Mouse (Mus musculus): ENCODE data around the gene Fam53a. TPM values are rescaled to one million over a fixed set of nuclear protein-coding genes. Genes with fewer than 3 reads are reported as not detected.
A peak's percentile ranks its signal among the peaks of the same experiment; 100 is the strongest.

Gene Fam53a
- 56.6 and 59.5 TPM in 2 replicates for polyA plus RNA-seq (2014; fragmentation: Nextera tagmentation; extraction: Ambion mirVana)

DNA sequence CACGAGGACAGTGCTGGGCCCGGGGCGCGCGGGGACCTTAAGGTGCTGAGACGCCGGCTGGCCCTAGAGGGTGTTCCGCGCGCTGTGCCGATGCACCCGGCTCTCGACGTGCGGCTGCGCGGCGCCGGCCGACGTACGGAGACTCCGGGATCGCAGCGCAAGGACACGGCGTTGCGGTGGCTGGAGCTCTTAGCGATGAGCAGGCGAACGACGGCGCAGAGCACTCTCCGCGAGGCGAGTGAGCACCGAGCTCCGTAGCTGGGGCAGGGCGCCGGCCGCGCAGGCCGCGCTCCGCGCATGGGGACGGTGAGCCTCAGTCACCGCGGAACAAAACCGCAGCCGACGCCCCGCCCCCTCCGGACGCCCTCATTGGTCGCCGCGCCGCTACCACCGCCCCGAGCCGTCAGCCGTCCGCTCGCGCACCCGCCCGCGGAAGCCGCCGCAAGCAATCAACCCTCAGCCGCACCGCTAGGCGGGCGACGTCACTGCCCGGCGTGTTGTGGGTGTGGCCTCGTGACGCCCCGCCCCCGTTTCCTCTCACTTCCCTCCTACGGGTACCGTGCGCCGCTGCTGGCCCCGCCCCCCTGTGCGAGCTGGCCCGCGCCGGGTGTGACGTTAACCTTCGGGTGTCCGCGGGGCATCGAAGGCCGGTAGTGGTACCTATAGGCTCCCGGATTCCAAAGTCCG, at the start of gene Fam53a, which contains the start of gene Gm9903:
Gene Fam53a, minus strand, starts transcription at position 335 of the 687 bp plus-strand sequence.
Gene Gm9903, plus strand, starts transcription at position 625 of the 687 bp plus-strand sequence.
- peak; percentile 94 for ATAC-seq (replicated peaks; ENCODE audit: insufficient number of reproducible peaks, low FRiP score, low TSS enrichment)
- peaks cover 14% of the 10 kb centered on the region for H3K4me1 ChIP-seq (ENCODE audit: control insufficient read depth, insufficient read depth, low read length)
- H3K9ac ChIP-seq (ENCODE audit: low read depth, low read length), result peak within 1 kb of the TSS; percentile 88
- peak within 1 kb of the TSS; percentile 89 for H3K4me3 ChIP-seq (ENCODE audit: low read depth, low read length)
- peak within 1 kb of the TSS; percentile 92 for H3K27ac ChIP-seq (ENCODE audit: low read depth, low read length)
- peak within 1 kb of the TSS; percentile 63 for H3K4me2 ChIP-seq
- H3K27me3 ChIP-seq (ENCODE audit: control insufficient read depth, insufficient read depth, low read length), result no peaks in the 10 kb centered on the region
- no peaks in the 10 kb centered on the region for H3K36me3 ChIP-seq (ENCODE audit: control insufficient read depth, insufficient read depth, low read length)
- WGBS (ENCODE audit: insufficient replicate concordance), result under 1% methylated on average over 86 of the region's 99 CpGs
- H3K9me3 ChIP-seq (replicated peaks; ENCODE audit: control insufficient read depth, low read length), result no peaks in the 10 kb centered on the region

DNA sequence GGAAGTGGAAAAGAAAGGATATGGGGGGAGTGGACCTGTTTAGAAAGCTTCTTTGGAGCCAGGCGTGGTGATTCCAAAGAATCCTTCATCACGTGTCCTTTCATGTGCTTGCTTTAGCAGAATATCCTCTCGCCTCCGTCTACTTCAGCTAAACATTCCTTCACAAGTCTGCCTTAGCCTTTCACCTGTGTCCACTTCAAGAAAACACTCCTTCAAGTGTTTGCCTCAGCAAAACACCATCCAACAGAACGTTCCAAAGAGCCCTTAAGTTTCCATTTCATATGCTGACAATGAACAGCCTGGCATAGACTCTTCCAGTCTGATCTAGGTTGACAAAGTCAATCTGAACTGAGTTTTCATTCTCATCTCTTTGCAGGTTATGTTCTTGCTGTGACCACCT, 48.8 kb upstream of the Fam53a start:
- 81% methylated on average over 5 of the region's 5 CpGs for WGBS (ENCODE audit: insufficient replicate concordance)
- peaks cover under 1% of the 10 kb centered on the region for H3K36me3 ChIP-seq (ENCODE audit: control insufficient read depth, insufficient read depth, low read length)
- H3K27ac ChIP-seq (ENCODE audit: low read depth, low read length), result no peak overlapping the region
- H3K9ac ChIP-seq (ENCODE audit: low read depth, low read length), result no peak overlapping the region
- H3K4me3 ChIP-seq (ENCODE audit: low read depth, low read length), result no peak overlapping the region
- H3K4me1 ChIP-seq (ENCODE audit: control insufficient read depth, insufficient read depth, low read length), result 0 out of 2 replicates have a peak, but pooled peaks cover 13% of the 10 kb centered on the region
- H3K9me3 ChIP-seq (replicated peaks; ENCODE audit: control insufficient read depth, low read length), result no peaks in the 10 kb centered on the region
- no peak for ATAC-seq (replicated peaks; ENCODE audit: insufficient number of reproducible peaks, low FRiP score, low TSS enrichment)
- H3K4me2 ChIP-seq, result no peak overlapping the region
- H3K27me3 ChIP-seq (ENCODE audit: control insufficient read depth, insufficient read depth, low read length), result no peaks in the 10 kb centered on the region

GRCm38 (mm10) chr5:33675964-33676363, 46.5 kb upstream of the Fam53a start:
- 0 out of 2 replicates have a peak, but pooled peaks cover 5% of the 10 kb centered on the region for H3K4me1 ChIP-seq (ENCODE audit: control insufficient read depth, insufficient read depth, low read length)
- peaks cover 5% of the 10 kb centered on the region for H3K36me3 ChIP-seq (ENCODE audit: control insufficient read depth, insufficient read depth, low read length)
- H3K4me3 ChIP-seq (ENCODE audit: low read depth, low read length), result no peak overlapping the region
- no peak overlapping the region for H3K9ac ChIP-seq (ENCODE audit: low read depth, low read length)
- H3K27me3 ChIP-seq (ENCODE audit: control insufficient read depth, insufficient read depth, low read length), result no peaks in the 10 kb centered on the region
- ATAC-seq (replicated peaks; ENCODE audit: insufficient number of reproducible peaks, low FRiP score, low TSS enrichment), result no peak
- H3K27ac ChIP-seq (ENCODE audit: low read depth, low read length), result no peak overlapping the region
- WGBS (ENCODE audit: insufficient replicate concordance), result 3% methylated on average over 1 of the region's 1 CpGs
- H3K9me3 ChIP-seq (replicated peaks; ENCODE audit: control insufficient read depth, low read length), result no peaks in the 10 kb centered on the region
- no peak overlapping the region for H3K4me2 ChIP-seq

- no peak for ATAC-seq (replicated peaks; ENCODE audit: insufficient number of reproducible peaks, low FRiP score, low TSS enrichment)
- H3K27ac ChIP-seq (ENCODE audit: low read depth, low read length), result no peak overlapping the region
- H3K27me3 ChIP-seq (ENCODE audit: control insufficient read depth, insufficient read depth, low read length), result no peaks in the 10 kb centered on the region
- peak overlapping the region; percentile 8; the same call in 1 of the 2 replicates for H3K9ac ChIP-seq (ENCODE audit: low read depth, low read length)
- H3K4me2 ChIP-seq, result no peak overlapping the region
- 0 out of 2 replicates have a peak, but pooled peaks cover 4% of the 10 kb centered on the region for H3K4me1 ChIP-seq (ENCODE audit: control insufficient read depth, insufficient read depth, low read length)
- WGBS (ENCODE audit: insufficient replicate concordance), result 74% methylated on average over 3 of the region's 3 CpGs
- no peak overlapping the region for H3K4me3 ChIP-seq (ENCODE audit: low read depth, low read length)
- H3K9me3 ChIP-seq (replicated peaks; ENCODE audit: control insufficient read depth, low read length), result no peaks in the 10 kb centered on the region
- peaks cover 13% of the 10 kb centered on the region for H3K36me3 ChIP-seq (ENCODE audit: control insufficient read depth, insufficient read depth, low read length)
Measured at GRCm38 (mm10) chr5:33674439-33674838, 45.0 kb upstream of the Fam53a start.

DNA sequence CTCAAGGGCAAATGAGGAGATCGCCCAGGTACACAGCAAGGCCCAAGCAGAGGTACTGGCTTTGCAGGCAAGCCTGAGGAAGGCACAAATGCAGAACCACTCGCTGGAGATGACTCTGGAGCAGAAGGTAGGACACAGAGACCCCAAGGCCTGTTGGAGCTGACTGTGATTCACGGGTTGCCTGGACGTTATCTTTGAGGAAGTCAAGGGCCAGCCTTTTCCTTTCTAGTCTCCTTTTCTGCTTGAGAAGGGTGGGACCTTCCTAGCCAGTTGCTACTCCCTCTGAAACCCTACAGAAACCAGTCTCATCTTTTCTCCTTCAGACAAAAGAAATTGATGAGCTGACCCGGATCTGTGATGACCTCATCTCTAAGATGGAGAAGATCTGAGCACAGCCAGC, 42.2 kb upstream of the Fam53a start:
- 54% methylated on average over 5 of the region's 5 CpGs for WGBS (ENCODE audit: insufficient replicate concordance)
- H3K27me3 ChIP-seq (ENCODE audit: control insufficient read depth, insufficient read depth, low read length), result no peaks in the 10 kb centered on the region
- H3K4me2 ChIP-seq, result no peak overlapping the region
- ATAC-seq (replicated peaks; ENCODE audit: insufficient number of reproducible peaks, low FRiP score, low TSS enrichment), result no peak
- no peak overlapping the region for H3K27ac ChIP-seq (ENCODE audit: low read depth, low read length)
- H3K4me1 ChIP-seq (ENCODE audit: control insufficient read depth, insufficient read depth, low read length), result 0 out of 2 replicates have a peak, but pooled peaks cover 4% of the 10 kb centered on the region
- H3K36me3 ChIP-seq (ENCODE audit: control insufficient read depth, insufficient read depth, low read length), result peaks cover 27% of the 10 kb centered on the region
- no peak overlapping the region for H3K4me3 ChIP-seq (ENCODE audit: low read depth, low read length)
- H3K9ac ChIP-seq (ENCODE audit: low read depth, low read length), result no peak overlapping the region
- H3K9me3 ChIP-seq (replicated peaks; ENCODE audit: control insufficient read depth, low read length), result no peaks in the 10 kb centered on the region

DNA sequence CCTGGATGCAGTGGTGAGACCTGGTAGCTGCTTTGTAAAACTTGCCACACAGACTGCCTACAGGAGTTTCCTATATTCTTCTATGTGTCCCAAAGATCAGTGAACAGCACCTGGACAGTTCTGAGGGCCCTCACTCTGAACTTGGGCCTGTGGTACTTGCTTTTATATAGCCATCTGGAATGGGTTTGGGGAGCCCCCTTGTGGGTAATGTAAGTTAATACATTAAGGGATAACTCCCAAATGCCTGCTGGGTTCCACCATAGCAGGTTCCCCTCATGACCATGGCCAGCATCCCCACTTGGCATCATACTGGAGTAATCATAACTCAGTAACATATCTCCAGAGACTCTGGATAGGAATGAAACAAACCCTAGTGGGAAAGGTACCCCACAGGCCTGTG, 38.8 kb upstream of the Fam53a start:
- no peak for ATAC-seq (replicated peaks; ENCODE audit: insufficient number of reproducible peaks, low FRiP score, low TSS enrichment)
- Histone ChIP-seq H3K9me3 (replicated peaks; ENCODE audit: control insufficient read depth, low read length) (no peaks in the 10 kb centered on the region), H3K27ac (ENCODE audit: low read depth, low read length) (no peak overlapping the region), H3K36me3 (ENCODE audit: control insufficient read depth, insufficient read depth, low read length) (peaks cover 30% of the 10 kb centered on the region), H3K4me1 (ENCODE audit: control insufficient read depth, insufficient read depth, low read length) (no peaks in the 10 kb centered on the region), H3K27me3 (ENCODE audit: control insufficient read depth, insufficient read depth, low read length) (no peaks in the 10 kb centered on the region), H3K4me2 (no peak overlapping the region), H3K4me3 (ENCODE audit: low read depth, low read length) (no peak overlapping the region), H3K9ac (ENCODE audit: low read depth, low read length) (no peak overlapping the region)

GRCm38 (mm10) chr5:33658664-33659050, 29.2 kb upstream of the Fam53a start:
- H3K4me3 ChIP-seq (ENCODE audit: low read depth, low read length), result peak overlapping the region; percentile 54
- WGBS (ENCODE audit: insufficient replicate concordance), result under 1% methylated on average over 26 of the region's 26 CpGs
- H3K27me3 ChIP-seq (ENCODE audit: control insufficient read depth, insufficient read depth, low read length), result no peaks in the 10 kb centered on the region
- peaks cover 18% of the 10 kb centered on the region for H3K4me1 ChIP-seq (ENCODE audit: control insufficient read depth, insufficient read depth, low read length)
- H3K36me3 ChIP-seq (ENCODE audit: control insufficient read depth, insufficient read depth, low read length), result peaks cover 15% of the 10 kb centered on the region
- peak overlapping the region; percentile 75 for H3K9ac ChIP-seq (ENCODE audit: low read depth, low read length)
- peak overlapping the region; percentile 67 for H3K4me2 ChIP-seq
- ATAC-seq (replicated peaks; ENCODE audit: insufficient number of reproducible peaks, low FRiP score, low TSS enrichment), result no peak; the same call in 1 of the 2 replicates
- no peaks in the 10 kb centered on the region for H3K9me3 ChIP-seq (replicated peaks; ENCODE audit: control insufficient read depth, low read length)
- H3K27ac ChIP-seq (ENCODE audit: low read depth, low read length), result peak overlapping the region; percentile 95

GRCm38 (mm10) chr5:33657787-33658663, 28.6 kb upstream of the Fam53a start, which contains the start of the genes Tacc3 and Tmem129:
Gene Tacc3 (plus strand): TSS chr5:33658128.
Gene Tmem129 (minus strand): TSS chr5:33658416.
- no peaks in the 10 kb centered on the region for H3K9me3 ChIP-seq (replicated peaks; ENCODE audit: control insufficient read depth, low read length)
- H3K9ac ChIP-seq (ENCODE audit: low read depth, low read length), result peak within 1 kb of the TSS; percentile 82
- WGBS (ENCODE audit: insufficient replicate concordance), result under 1% methylated on average over 60 of the region's 60 CpGs
- ATAC-seq (replicated peaks; ENCODE audit: insufficient number of reproducible peaks, low FRiP score, low TSS enrichment), result peak; percentile 96
- H3K27me3 ChIP-seq (ENCODE audit: control insufficient read depth, insufficient read depth, low read length), result no peaks in the 10 kb centered on the region
- peak within 1 kb of the TSS; percentile 67 for H3K4me2 ChIP-seq
- H3K36me3 ChIP-seq (ENCODE audit: control insufficient read depth, insufficient read depth, low read length), result peaks cover 15% of the 10 kb centered on the region
- H3K4me1 ChIP-seq (ENCODE audit: control insufficient read depth, insufficient read depth, low read length), result peaks cover 18% of the 10 kb centered on the region
- peak within 1 kb of the TSS; percentile 54 for H3K4me3 ChIP-seq (ENCODE audit: low read depth, low read length)
- peak within 1 kb of the TSS; percentile 95 for H3K27ac ChIP-seq (ENCODE audit: low read depth, low read length)
